Mouse (Mus musculus): Measurements from ENCODE around the gene Ctnnal1. TPM values are rescaled to one million over a fixed set of nuclear protein-coding genes. Genes with fewer than 3 reads are reported as not detected.

Gene Ctnnal1
- polyA plus RNA-seq, 1 experiment from 2014 or later: 22.1 TPM

- WGBS: 69% methylated on average over 4 of the region's 4 CpGs
- H3K36me3 ChIP-seq (ENCODE audit: insufficient read depth): peaks cover 4% of the 10 kb centered on the region; the same call in 1 of the 2 replicates
- DNase-seq (no peak), ATAC-seq (ENCODE audit: insufficient read depth) (no peak)
- TF ChIP-seq CTCF (IDR thresholded peaks at IDR 0.05; ENCODE audit: low read depth): no peak
- no peaks in the 10 kb centered on the region for H3K9me3 ChIP-seq (ENCODE audit: low read depth, low read length)
- no peaks in the 10 kb centered on the region for H3K4me1 ChIP-seq (ENCODE audit: insufficient read depth)
- no peak overlapping the region for H3K9ac ChIP-seq
- no peaks in the 10 kb centered on the region for H3K27me3 ChIP-seq (ENCODE audit: insufficient read depth, low read length)
- H3K27ac ChIP-seq (ENCODE audit: low read depth): no peak overlapping the region
- H3K4me3 ChIP-seq (ENCODE audit: low read depth, low read length): no peak overlapping the region
- H3K4me2 ChIP-seq: no peak overlapping the region
Observed at GRCm38 (mm10) chr4:56812096-56812495, 52.9 kb downstream of the Ctnnal1 start.

GRCm38 (mm10) chr4:56811642-56812041 lies 53.3 kb downstream of the Ctnnal1 start:
- no peak for DNase-seq
- H3K27me3 ChIP-seq (ENCODE audit: insufficient read depth, low read length): no peaks in the 10 kb centered on the region

GRCm38 (mm10) chr4:56809050-56809449 lies 55.9 kb downstream of the Ctnnal1 start:
- no peaks in the 10 kb centered on the region for H3K27me3 ChIP-seq (ENCODE audit: insufficient read depth, low read length)
- H3K36me3 ChIP-seq (ENCODE audit: insufficient read depth): peaks cover 25% of the 10 kb centered on the region
- WGBS: 59% methylated on average over 4 of the region's 4 CpGs
- no peak overlapping the region for H3K4me2 ChIP-seq
- no peaks in the 10 kb centered on the region for H3K9me3 ChIP-seq (ENCODE audit: low read depth, low read length)
- no peak overlapping the region for H3K9ac ChIP-seq
- H3K4me1 ChIP-seq (ENCODE audit: insufficient read depth): no peaks in the 10 kb centered on the region
- no peak overlapping the region for H3K4me3 ChIP-seq (ENCODE audit: low read depth, low read length)
- no peak for TF ChIP-seq CTCF (IDR thresholded peaks at IDR 0.05; ENCODE audit: low read depth)
- H3K27ac ChIP-seq (ENCODE audit: low read depth): no peak overlapping the region
- DNase-seq (peak; percentile 5), ATAC-seq (ENCODE audit: insufficient read depth) (no peak)

More at GRCm38 (mm10) chr4:56811642-56812041, 53.3 kb downstream of the Ctnnal1 start:
- Histone ChIP-seq H3K36me3 (ENCODE audit: insufficient read depth) (peaks cover 8% of the 10 kb centered on the region; the same call in 1 of the 2 replicates), H3K27ac (ENCODE audit: low read depth) (no peak overlapping the region), H3K4me1 (ENCODE audit: insufficient read depth) (no peaks in the 10 kb centered on the region), H3K9me3 (ENCODE audit: low read depth, low read length) (no peaks in the 10 kb centered on the region), H3K4me2 (no peak overlapping the region), H3K4me3 (ENCODE audit: low read depth, low read length) (no peak overlapping the region), H3K9ac (no peak overlapping the region)
- 62% methylated on average over 3 of the region's 3 CpGs for WGBS
- ATAC-seq (ENCODE audit: insufficient read depth): no peak
- no peak for TF ChIP-seq CTCF (IDR thresholded peaks at IDR 0.05; ENCODE audit: low read depth)

GRCm38 (mm10) chr4:56802669-56803150 lies 62.3 kb downstream of the Ctnnal1 start:
- Histone ChIP-seq H3K4me3 (ENCODE audit: low read depth, low read length) (peak overlapping the region; percentile 89), H3K36me3 (ENCODE audit: insufficient read depth) (peaks cover 42% of the 10 kb centered on the region), H3K4me2 (peak overlapping the region; percentile 77), H3K9me3 (ENCODE audit: low read depth, low read length) (no peaks in the 10 kb centered on the region), H3K9ac (peak overlapping the region; percentile 86), H3K27me3 (ENCODE audit: insufficient read depth, low read length) (no peaks in the 10 kb centered on the region), H3K27ac (ENCODE audit: low read depth) (peak overlapping the region; percentile 78; the same call in 1 of the 2 replicates), H3K4me1 (ENCODE audit: insufficient read depth) (0 out of 2 replicates have a peak, but pooled peaks cover 7% of the 10 kb centered on the region)
- DNase-seq: no peak
- ATAC-seq (ENCODE audit: insufficient read depth): peak; percentile 36
- 2% methylated on average over 25 of the region's 25 CpGs for WGBS
- TF ChIP-seq CTCF (IDR thresholded peaks at IDR 0.05; ENCODE audit: low read depth): no peak

GRCm38 (mm10) chr4:56801907-56802668 lies 62.9 kb downstream of the Ctnnal1 start, which contains the start of the genes Elp1 and Fam206a:
TSS of gene Elp1 (minus strand) at chr4:56802331.
TSS of gene Fam206a (plus strand) at chr4:56802345.
- ATAC-seq (ENCODE audit: insufficient read depth) (peak; percentile 96), DNase-seq (peak; percentile 96)
- Histone ChIP-seq H3K4me2 (peak within 1 kb of the TSS; percentile 77), H3K9ac (peak within 1 kb of the TSS; percentile 86), H3K27ac (ENCODE audit: low read depth) (peak within 1 kb of the TSS; percentile 78), H3K9me3 (ENCODE audit: low read depth, low read length) (no peaks in the 10 kb centered on the region), H3K36me3 (ENCODE audit: insufficient read depth) (peaks cover 44% of the 10 kb centered on the region), H3K4me1 (ENCODE audit: insufficient read depth) (0 out of 2 replicates have a peak, but pooled peaks cover 7% of the 10 kb centered on the region), H3K27me3 (ENCODE audit: insufficient read depth, low read length) (no peaks in the 10 kb centered on the region), H3K4me3 (ENCODE audit: low read depth, low read length) (peak within 1 kb of the TSS; percentile 89)
- under 1% methylated on average over 72 of the region's 72 CpGs for WGBS
- no peak for TF ChIP-seq CTCF (IDR thresholded peaks at IDR 0.05; ENCODE audit: low read depth)

- peak; percentile 21 for DNase-seq
- ATAC-seq (ENCODE audit: insufficient read depth): no peak
- 36% methylated on average over 1 of the region's 1 CpGs for WGBS
Observed at GRCm38 (mm10) chr4:56791373-56791772, 73.6 kb downstream of the Ctnnal1 start.

GRCm38 (mm10) chr4:56771065-56771464 lies 93.9 kb downstream of the Ctnnal1 start:
- Histone ChIP-seq H3K4me3 (ENCODE audit: low read depth, low read length) (no peak overlapping the region), H3K27ac (ENCODE audit: low read depth) (no peak overlapping the region), H3K4me2 (no peak overlapping the region), H3K9me3 (ENCODE audit: low read depth, low read length) (no peaks in the 10 kb centered on the region), H3K36me3 (ENCODE audit: insufficient read depth) (peaks cover 91% of the 10 kb centered on the region), H3K9ac (no peak overlapping the region), H3K4me1 (ENCODE audit: insufficient read depth) (no peaks in the 10 kb centered on the region), H3K27me3 (ENCODE audit: insufficient read depth, low read length) (no peaks in the 10 kb centered on the region)
- ATAC-seq (ENCODE audit: insufficient read depth) (no peak), DNase-seq (no peak)
- WGBS: 56% methylated on average over 1 of the region's 1 CpGs
- TF ChIP-seq CTCF (IDR thresholded peaks at IDR 0.05; ENCODE audit: low read depth): no peak

More at GRCm38 (mm10) chr4:56791373-56791772, 73.6 kb downstream of the Ctnnal1 start:
- H3K4me1 ChIP-seq (ENCODE audit: insufficient read depth): no peaks in the 10 kb centered on the region
- no peak overlapping the region for H3K4me3 ChIP-seq (ENCODE audit: low read depth, low read length)
- no peak overlapping the region for H3K27ac ChIP-seq (ENCODE audit: low read depth)
- peaks cover 92% of the 10 kb centered on the region for H3K36me3 ChIP-seq (ENCODE audit: insufficient read depth)
- H3K4me2 ChIP-seq: no peak overlapping the region
- H3K27me3 ChIP-seq (ENCODE audit: insufficient read depth, low read length): no peaks in the 10 kb centered on the region
- no peak overlapping the region for H3K9ac ChIP-seq
- TF ChIP-seq CTCF (IDR thresholded peaks at IDR 0.05; ENCODE audit: low read depth): peak; percentile 48; the same call in 1 of the 2 replicates
- no peaks in the 10 kb centered on the region for H3K9me3 ChIP-seq (ENCODE audit: low read depth, low read length)

Data from lung, embryonic 14.5 days (tissue).